Mouse (Mus musculus) T-helper 17 cell (primary cell): ENCODE data around the gene Ddr2.
"Not testable (repeated sequence)": the region's sequence is repeated elsewhere in the genome, so short reads cannot be mapped to it uniquely, and the experiment has no call there.

Experiments used
- in situ Hi-C, 2 experiments: fragments of 300-600 bp; cut with MboI, MseI; formaldehyde crosslinking; loops; 1 replicate in 1 of 2; 2 replicates in 1 of 2; pipeline ENCODE4 v1.15.1; 2025; ENCODE audit warnings: high pct_unique_total_duplicates in 2 of 2

The Ddr2 gene

DNA sequence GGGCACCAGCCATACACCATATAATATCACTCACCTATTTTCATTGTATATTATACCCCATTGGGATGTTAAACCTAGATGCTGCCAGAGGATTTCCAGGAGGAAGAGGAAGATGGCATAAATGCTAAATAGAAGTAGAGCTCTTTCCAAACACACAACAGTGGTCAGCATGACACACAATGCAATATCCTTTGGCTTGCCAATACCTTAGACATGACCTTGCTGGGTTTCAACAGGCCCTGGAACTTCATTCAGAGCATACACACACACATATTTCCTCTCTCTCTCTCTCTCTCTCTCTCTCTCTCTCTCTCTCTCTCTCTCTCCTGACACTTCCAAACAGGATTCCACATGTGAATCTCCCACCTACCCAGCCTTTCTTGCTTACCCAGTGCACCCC is 66.8 kb downstream of the Ddr2 start:
- in situ Hi-C loops = no loop called here

DNA sequence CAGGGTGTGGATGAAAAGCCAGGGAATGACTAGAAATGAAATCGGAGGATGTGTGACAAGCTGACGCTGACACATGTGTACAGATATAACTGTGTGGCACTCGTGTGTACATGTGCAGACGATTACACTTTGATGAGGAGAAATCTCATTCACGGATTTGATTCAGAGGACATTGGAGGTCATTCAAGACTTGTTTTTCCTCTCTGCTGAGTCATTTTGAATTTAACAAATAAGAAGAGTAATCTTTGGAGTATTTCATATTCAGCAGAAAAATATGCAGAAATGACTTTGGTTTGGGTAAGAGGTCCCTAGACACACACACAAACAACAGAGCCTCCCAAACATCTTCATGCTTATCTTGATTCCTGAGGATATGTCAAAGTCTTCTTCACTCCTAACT is 67.6 kb downstream of the Ddr2 start:
- in situ Hi-C loops = no loop called here

DNA sequence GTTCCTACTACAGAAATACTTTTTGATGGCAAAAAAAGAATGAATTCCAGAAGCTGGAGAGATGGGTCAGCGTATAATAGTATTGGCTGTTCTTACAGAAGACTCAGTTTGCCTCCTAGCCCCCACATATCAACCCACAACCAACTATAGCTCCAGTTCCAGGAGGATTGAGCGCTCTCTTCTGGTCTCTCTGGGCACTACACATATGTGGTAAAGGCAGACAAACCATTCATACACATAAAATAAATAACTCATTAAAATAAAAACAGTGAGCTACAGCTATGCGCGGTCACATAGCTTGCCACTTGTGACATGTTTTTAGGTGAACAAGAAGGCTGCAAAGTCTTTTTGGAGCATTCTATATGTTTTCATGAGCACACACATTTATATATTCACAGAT is 71.2 kb downstream of the Ddr2 start:
- in situ Hi-C loops = no loop called here

DNA sequence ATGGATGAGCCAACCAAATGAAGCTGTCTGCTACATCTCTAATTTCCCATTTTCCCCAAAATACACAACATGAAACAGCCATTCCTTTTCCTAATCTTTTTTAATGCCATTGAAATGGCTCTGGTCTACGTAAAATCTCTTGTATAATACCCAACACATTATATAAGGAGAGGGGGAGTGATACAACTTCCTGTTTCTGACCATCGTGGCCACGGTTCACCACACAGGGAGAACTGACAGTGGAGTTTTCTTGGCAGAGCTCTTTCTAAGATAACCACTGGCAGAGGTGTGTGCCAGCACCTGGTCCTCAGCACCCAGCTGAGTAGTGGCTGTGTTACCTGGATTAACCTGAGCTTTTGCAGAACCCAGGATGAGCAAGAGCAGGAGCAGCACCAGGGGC is 75.0 kb downstream of the Ddr2 start:
- in situ Hi-C loops = no loop called here

DNA sequence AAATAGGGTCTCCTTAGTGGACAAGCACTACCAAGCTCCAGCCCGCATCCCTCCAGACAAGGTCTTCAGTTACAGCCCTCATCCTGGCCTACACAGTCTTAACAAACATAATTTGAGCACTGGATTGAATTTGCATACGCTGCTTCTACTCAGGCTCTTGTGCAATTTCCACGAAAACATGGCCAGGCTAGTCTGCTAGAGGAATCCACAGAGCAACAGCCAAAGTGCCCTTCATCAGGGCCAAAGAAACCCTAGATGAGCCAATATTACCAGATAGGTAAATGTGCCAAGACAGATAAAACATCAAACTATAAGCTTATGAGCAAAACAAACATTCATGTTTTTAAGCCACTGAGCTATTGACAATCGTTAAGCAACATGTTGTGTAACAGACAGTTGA is 75.6 kb downstream of the Ddr2 start:
- in situ Hi-C loops = no loop called here

DNA sequence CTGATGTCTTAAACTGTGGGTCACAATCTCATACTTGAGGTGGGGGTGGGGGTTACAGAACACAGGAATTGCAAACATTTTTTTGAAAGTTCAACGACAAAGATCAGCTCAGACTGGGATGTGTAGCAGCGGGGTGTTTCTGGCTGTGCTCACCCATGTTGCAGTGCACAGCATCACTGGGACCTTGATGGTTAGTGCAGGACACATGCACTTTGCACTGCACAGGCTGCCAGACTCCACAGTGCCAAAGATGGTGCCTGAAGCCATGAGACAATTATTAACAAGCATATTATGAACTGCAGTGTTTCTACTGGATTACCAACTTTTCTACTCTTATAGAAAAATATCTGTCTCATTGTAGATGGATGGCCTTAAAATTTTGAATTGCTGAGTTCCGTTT is 78.9 kb downstream of the Ddr2 start:
- in situ Hi-C loops = no loop called here

DNA sequence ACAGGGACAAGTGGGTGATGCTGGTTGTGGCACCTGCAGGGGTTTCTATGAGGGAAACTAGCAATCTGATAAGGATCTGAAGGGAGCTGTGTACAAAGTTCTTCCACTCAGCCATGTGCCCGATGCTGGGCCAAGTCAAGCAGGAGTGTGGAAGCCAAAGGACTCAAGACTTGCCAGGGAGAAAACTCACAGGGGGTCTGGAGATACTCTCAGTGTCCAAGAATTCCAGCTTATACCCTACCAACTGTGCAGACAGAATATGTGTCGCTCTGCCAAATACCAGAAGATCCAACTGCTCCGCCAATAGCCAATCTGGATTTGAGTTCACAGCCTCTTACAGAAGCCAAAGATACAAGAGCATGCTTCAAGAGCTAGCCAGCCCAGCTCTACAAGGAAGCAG is 95.8 kb downstream of the Ddr2 start:
- in situ Hi-C loops = no loop called here

DNA sequence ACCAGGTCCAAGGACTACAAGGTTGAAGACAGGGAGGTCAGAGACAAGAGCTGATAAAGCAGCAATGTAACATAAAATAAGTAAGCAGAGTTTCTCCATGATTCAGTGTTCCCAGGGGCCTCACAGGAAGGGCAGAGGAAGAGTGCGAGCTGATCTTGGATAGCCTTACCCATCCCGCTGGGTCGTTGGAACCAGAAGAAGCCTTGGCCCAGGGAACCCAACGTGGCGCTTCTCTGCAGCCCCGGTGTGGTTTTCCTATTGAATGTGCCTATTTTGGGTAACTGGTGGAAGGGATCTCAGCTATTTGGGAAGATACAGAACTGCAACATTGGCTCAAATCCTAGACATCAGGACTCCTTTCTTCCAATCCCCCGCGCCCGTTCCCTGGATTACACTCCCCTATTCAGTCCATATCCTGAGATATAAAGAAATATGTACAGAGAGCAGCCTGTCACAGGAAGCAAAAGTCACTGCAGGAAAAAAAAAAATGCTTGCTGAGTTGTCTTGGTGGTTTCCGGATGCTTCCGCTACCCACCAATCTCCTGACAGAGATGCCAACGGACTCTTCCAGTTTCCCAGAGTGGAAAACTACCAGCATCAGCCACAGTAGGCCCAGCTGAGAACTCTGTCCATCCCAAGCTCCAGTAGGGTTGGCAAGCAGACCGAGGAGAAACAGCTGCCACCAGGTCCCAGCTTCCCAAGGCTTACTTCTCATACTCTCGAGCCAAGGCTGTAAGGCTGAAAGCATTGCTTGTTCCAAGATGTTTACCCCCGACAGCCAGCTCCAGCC is 99.7 kb downstream of the Ddr2 start:
- in situ Hi-C loops = no loop called here

DNA sequence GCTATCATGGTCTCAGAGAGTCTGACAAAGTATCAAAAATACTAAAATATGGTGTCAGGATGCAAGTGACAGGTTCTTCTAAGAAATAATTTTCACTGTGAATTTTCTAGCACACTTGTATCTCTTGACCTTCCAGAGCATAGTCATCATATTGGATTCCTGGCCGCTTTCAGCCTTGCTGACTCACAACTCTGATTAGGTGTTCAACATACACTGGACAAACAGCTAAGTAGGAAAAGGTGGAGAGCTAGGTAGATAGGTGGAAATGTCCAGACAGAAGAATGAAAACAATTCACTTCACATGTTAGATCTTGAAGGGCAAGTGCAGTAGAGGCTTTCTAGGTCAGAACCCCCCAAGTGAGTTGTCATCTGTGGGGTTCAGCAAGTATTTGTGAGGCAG is 101.3 kb downstream of the Ddr2 start:
- in situ Hi-C loops = no loop called here

DNA sequence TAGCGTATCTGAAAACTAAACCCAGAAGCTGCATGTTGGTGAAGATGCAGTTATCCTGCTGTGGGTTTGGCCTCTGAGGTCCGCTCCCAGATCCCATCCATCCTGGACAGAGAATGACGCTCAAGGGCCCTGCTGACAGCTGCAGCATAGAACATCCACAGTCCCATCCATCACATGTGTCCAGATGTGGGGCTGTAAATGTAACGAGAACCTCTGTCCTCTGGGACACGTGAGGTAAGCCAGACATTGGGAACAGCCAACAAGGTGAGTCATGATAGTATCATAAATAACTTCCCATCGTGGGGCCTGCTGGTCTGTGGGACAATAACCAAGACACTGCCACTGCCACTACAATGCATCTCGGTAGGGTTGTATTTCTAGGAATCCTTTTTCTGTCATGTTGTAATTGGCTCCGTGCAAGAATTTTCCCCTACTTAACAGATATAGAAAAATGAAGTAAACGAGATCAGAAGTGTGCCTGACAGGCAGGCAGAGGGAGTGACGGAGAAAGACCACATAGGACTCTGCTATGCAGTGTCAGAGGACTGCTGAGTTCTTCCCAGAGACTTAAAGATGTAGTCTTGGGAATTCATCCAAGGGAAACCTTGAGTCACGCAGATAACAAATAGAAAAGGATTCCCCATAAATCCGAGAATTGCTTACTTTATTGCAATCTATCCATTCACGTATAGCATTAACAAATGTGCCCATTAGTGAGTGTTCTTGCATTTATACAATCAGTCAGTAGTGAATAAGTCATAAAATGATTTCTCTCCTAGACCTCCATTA is 101.9 kb downstream of the Ddr2 start:
- in situ Hi-C loops = no loop called here

DNA sequence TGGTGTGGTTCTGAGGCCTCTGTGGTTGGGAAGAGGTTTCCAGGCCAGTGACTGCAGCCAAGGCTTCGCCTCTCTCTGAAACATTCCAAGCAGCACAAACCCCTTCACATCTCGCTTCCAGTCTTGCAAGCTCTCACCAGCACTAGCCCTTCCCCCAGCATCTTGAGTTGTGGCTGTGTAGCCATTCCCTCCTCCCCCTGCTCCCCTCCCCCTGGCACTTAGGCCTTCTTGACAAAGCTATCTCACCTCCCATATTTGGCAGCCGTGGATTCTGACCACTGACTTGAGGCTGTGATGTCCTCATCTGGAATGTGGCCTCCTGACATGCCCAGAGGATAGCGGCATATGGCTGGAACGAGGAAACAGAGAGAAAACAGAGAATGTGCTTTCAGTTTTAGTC is 104.0 kb downstream of the Ddr2 start:
- in situ Hi-C loops = no loop called here

DNA sequence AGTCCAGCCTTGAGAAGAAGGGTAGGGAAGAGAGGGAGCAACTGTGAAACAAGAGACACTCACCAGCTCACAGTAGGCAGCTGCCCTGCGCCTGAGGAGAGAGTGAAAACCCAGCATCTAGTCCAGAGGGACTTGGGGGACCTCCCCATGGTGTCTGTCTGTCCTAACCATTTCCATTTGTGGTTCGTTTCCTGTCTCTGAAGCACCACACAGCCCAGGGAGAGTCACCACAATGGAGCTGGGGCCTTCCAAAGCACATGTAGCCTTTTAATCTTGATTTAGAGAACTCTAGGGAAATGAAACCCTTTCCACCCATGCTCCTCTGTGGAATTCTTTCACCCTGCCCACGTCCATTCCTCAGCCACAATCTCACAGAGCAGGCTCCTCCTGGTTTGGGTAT is 105.3 kb downstream of the Ddr2 start:
- in situ Hi-C loops = no loop called here

DNA sequence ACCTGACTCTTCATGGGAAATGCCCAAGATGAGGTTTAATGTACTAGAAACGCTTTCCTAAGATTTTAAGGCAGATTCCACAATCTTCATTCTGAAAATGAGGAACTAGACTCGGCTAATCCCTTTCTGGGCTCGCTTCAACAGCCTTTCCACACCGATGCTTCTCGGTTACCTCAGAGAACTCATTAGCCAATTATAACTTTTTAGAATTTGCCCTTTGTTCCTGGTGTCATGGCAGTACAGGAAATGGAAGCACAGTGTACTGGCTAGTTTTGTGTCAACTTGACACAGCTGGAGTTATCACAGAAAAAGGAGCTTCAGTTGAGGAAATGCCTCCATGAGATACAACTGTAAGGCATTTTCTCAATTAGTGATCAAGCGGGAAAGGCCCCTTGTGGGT is 116.7 kb downstream of the Ddr2 start:
- in situ Hi-C loops = not testable (repeated sequence)

DNA sequence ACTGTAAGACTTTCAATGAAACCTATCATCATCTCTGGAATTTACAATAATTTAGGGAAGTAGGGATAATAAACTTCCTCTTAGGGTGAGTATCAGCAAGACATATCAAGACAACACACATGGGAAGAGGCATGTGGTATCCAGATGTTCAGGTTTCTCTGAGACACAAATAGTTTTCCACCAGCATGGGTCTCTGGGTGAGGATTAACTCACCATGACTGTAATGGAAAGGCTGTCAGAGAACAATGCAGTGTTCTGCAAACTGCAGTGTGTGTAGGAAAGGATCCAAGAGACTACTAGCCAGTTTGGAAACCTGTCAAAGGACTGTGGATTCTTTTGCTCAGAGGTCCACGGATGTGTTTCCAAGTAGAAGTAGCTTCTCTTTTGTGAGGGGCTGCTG is 124.4 kb downstream of the Ddr2 start:
- in situ Hi-C loops = no loop called here

DNA sequence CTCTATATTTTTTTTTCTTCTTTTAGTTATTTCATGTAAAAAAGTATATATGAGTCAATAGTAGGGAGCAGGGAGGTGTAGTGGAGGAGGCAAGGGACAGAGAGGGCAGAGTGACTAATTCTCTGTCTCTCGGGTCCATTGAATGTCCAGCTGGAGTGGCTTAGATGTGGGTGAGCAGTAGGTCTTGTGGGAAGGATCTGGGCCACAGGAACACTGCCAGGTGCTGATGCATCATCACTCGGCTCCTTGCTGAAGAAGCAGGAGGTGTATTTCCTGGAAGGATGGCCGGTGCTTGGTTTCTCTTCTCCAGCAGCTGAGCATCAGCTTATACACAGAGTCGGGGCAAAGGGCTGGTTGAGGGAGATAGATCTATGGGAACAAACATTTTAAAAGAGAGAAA is 132.9 kb downstream of the Ddr2 start:
- in situ Hi-C loops = no loop called here

DNA sequence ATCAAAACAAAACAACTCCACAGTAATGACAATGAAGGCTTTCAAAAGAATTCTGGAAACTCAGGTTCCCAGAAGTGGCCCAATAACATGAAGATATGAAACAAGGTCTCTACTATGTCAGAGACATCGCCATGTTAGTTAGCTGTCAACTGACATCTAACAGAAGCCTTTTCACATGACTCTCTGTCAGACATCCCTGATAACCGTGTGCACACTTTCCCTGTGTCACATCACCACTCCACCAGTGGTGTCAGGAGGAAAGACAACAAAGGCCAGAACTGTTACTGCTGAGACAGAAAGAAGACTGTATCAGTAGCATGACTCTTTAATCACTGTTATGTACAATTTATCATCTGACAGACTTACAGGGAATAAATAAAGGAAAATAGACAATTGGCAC is 138.6 kb downstream of the Ddr2 start:
- in situ Hi-C loops = loop anchor here in 1 of 2 experiments (25.0 kb wide), 2 partner anchors 865 to 1090 kb away; partner anchors contain the start of gene Fcgr3

DNA sequence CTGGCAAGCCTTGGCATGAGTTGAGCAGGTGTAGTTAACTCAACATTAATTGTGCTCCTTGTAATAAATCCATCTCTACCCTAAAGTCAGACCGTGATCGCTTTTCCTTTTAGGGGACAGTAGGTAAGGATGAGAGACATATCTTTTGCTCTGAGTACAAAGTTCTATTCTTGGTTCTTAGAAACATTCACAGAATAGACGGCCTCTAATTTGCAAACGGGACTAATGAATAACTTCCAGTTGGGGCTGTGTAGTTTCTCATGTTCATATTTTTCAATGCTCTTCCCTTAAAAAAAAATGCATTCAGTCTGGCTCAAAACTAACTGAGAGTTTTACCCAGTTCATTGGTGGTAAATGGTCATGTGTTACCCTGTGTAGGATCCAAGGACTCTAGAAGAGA is 139.6 kb downstream of the Ddr2 start:
- in situ Hi-C loops = loop anchor here in 1 of 2 experiments (25.0 kb wide), 2 partner anchors 866 to 1091 kb away; partner anchors contain the start of gene Fcgr3

DNA sequence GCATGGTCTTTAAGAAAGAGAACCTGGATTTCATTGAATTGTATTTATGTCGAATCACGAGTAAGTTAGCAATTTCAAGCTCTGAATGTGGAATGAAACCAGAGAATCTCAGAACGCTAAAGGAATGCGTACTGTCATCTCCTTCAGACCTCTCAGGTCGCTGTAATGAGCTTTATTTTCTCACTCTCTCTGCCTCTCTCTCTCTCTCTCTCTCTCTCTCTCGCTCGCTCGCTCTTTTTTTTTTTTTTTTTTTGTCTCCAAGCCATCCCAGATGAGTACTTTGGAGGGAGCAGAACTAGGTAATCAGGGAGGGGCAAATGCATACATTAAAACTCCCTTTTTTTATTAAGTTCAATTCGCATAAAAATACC is 141.1 kb downstream of the Ddr2 start:
- in situ Hi-C loops = loop anchor here in 1 of 2 experiments (25.0 kb wide), 2 partner anchors 868 to 1093 kb away; partner anchors contain the start of gene Fcgr3

DNA sequence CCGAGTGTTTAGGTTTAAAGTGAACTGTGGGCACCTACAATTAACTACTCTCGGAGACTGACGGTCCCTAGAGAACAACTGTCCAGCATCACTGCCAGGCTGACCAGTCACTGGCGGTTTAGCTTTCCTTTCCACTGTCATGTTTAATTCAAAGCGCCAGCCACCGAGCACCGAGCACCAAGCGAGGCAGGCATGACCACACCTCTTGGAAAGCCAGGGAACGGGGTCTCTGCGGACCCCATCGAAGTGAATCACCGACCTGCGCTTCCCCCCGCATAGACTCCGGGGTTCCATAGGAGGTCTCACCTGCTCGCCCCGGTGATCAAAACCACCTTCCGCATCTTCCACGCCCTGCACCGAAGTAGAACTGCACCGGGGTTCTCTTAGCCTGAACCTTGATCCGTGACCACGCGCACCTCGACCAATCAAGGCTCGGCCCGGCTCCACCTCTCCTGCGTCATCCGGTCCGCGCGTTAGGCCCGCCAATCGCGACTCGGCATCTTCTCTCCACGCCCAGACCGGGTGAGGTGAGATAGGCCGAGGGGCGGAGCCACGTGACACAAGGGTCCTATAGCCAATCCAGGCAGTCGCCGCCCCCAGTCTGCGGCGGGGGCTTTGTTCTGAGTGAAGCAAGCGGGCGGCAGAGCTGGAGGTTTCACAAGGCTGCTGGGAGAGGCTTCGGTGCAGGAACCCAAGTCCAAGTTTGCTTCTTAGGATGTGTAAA is 141.6 kb downstream of the Ddr2 start, which contains the start of gene Hsd17b7:
Gene Hsd17b7, minus strand, starts transcription at position 450 of the 724 bp plus-strand sequence.
- in situ Hi-C loops = loop anchor here in 1 of 2 experiments (25.0 kb wide), 2 partner anchors 868 to 1093 kb away; partner anchors contain the start of gene Fcgr3

DNA sequence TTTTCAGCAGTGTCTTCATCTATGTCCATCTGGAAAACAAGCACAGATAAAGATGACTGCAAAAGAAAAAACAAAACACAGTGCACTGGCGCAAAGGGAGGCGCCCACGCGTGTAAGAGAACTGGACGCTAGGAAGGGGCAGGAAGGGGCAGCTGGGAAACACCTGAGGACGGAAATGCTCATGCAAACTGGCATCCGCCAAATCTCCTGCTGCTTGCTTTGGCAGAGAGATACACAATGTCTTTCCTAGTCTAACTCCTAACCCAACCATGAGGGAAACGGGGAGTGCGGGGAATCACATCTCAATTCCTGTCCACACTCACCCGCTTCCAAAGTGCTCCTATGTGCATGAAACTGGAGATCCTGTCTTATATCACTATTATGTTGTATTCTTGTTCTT is 157.5 kb downstream of the Ddr2 start:
- in situ Hi-C loops = loop anchor here (5.0 to 25.0 kb wide), 4 partner anchors 174 to 1109 kb away; partner anchors contain the start of gene Fcgr3 (in 1 of the 2)

DNA sequence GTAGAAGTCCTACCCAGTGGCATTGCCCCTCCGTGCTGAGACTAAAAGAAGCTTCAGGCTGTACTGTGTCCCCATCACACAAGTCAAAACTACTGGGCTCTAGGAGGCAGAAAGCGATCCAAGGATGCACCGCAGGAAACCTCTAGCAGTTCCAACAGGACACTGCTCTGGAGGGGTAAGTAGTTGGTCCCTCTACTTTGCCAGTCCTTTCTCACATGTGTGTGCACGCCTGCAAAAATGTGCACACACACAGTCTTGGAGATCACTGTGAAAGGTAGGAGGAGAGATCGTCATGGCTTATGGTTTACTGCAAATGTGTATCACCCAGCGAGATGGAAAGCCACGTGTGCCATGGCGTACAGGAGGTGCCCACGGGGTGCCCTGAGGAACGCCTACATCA is 157.9 kb downstream of the Ddr2 start:
- in situ Hi-C loops = loop anchor here (5.0 to 25.0 kb wide), 4 partner anchors 175 to 1110 kb away; partner anchors contain the start of gene Fcgr3 (in 1 of the 2)

DNA sequence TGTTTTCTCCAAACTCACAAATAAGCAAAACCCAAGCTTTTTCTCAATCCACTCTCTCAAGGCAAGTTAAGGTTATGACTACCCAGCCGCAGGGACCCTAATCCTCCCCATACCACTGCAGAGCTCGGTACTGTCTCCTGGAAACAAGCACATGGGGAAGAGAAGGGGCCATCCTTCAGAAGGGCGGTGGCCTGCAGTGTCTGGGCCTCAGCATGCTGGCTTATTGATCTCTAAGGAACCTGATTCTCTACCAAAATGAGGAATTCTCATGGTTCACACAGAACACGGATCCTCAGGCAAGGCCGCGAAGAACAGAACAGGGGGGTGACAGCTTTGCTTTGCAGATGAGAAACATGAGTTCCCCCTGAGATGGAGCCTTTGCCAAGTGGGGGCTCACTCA is 159.0 kb downstream of the Ddr2 start:
- in situ Hi-C loops = loop anchor here (5.0 to 25.0 kb wide), 4 partner anchors 176 to 1111 kb away; partner anchors contain the start of gene Fcgr3 (in 1 of the 2)
